Mouse (Mus musculus) lung, embryonic 16.5 days (tissue): Measurements from ENCODE around the gene Ncoa3. TPM values are rescaled to one million over a fixed set of nuclear protein-coding genes. Genes with fewer than 3 reads are reported as not detected.

Experiments used
- ATAC-seq: fragments of 200-750 bp; cut with Nextera tagmentation; 2 replicates; pipeline ENCODE4 v1.8.0; 2017; ENCODE audit warnings: low read depth, mild to moderate bottlenecking, moderate library complexity
- H3K27ac ChIP-seq: fragments of 300-500 bp; sonication (generic); 2 replicates; pipeline ENCODE4 v1.5.1; 2014; ENCODE audit warnings: mild to moderate bottlenecking, control low read depth, low read length
- H3K27me3 ChIP-seq: fragments of 300-500 bp; sonication (generic); 2 replicates; pipeline ENCODE4 v1.6.1; 2014; ENCODE audit warnings: low read depth, low read length, mixed read lengths; ENCODE audit not compliant: control insufficient read depth, insufficient read depth
- H3K36me3 ChIP-seq: fragments of 300-500 bp; sonication (generic); 2 replicates; pipeline ENCODE4 v1.6.1; 2014; ENCODE audit warnings: low read length; ENCODE audit not compliant: control insufficient read depth, insufficient read depth
- H3K4me1 ChIP-seq: fragments of 300-500 bp; sonication (generic); replicated peaks from 2 replicates; pipeline ENCODE4 v1.6.1; 2014; ENCODE audit warnings: low read length, mixed read lengths; ENCODE audit not compliant: control insufficient read depth, insufficient read depth
- H3K4me2 ChIP-seq: fragments of 300-500 bp; sonication (generic); 2 replicates; pipeline ENCODE4 v1.6.1; 2014; ENCODE audit warnings: low read depth, low read length, control low read depth
- H3K4me3 ChIP-seq: fragments of 300-500 bp; sonication (generic); 2 replicates; pipeline ENCODE4 v1.5.1; 2014; ENCODE audit warnings: mild to moderate bottlenecking, low read length, control low read depth
- H3K9ac ChIP-seq: fragments of 300-500 bp; sonication (generic); 2 replicates; pipeline ENCODE4 v1.6.1; 2014; ENCODE audit warnings: low read length, control low read depth
- H3K9me3 ChIP-seq: fragments of 300-500 bp; sonication (generic); 2 replicates; pipeline ENCODE4 v1.6.1; 2016; ENCODE audit warnings: low read length; ENCODE audit not compliant: control insufficient read depth
- WGBS: fragments of 180-500 bp; shearing (Covaris S2); extraction: QIAGEN DNeasy Blood & Tissue Kit; methylation state at CpG from one replicate; pipeline ENCODE4 v1.1.7; 2014; 5-methylcytosine and 5-hydroxymethylcytosine counted together
- polyA plus RNA-seq: library from polyadenylated mRNA; unstranded; fragments of >200 nt; fragmentation: Nextera tagmentation; extraction: Ambion mirVana; gene quantifications from 2 replicates; pipeline ENCODE4 v1.2.1, GENCODE M21; 2015

Gene Ncoa3
- polyA plus RNA-seq, 1 experiment from 2014 or later = 12.1 TPM

- Histone ChIP-seq H3K27me3 (no peaks in the 10 kb centered on the region), H3K36me3 (no peaks in the 10 kb centered on the region), H3K27ac (no peak overlapping the region), H3K4me2 (no peak overlapping the region), H3K4me3 (no peak overlapping the region), H3K9ac (no peak overlapping the region), H3K9me3 (no peaks in the 10 kb centered on the region), H3K4me1 (peaks cover 15% of the 10 kb centered on the region)
- WGBS = 85% methylated on average over 29 of the region's 29 CpGs
- no peak for ATAC-seq
Observed at GRCm38 (mm10) chr2:166086457-166087233, 94.2 kb downstream of the Ncoa3 start.

- Histone ChIP-seq H3K27me3 (no peaks in the 10 kb centered on the region), H3K9ac (no peak overlapping the region), H3K4me3 (no peak overlapping the region), H3K27ac (no peak overlapping the region), H3K4me2 (no peak overlapping the region), H3K36me3 (no peaks in the 10 kb centered on the region), H3K4me1 (peaks cover 4% of the 10 kb centered on the region), H3K9me3 (no peaks in the 10 kb centered on the region)
- ATAC-seq = no peak
- WGBS = 79% methylated on average over 9 of the region's 9 CpGs
Observed at GRCm38 (mm10) chr2:166088991-166089390, 96.6 kb downstream of the Ncoa3 start.

GRCm38 (mm10) chr2:166090131-166090581, 97.7 kb downstream of the Ncoa3 start:
- Histone ChIP-seq H3K4me3 (no peak overlapping the region), H3K4me1 (no peaks in the 10 kb centered on the region), H3K4me2 (no peak overlapping the region), H3K9me3 (no peaks in the 10 kb centered on the region), H3K27ac (no peak overlapping the region), H3K9ac (no peak overlapping the region), H3K36me3 (no peaks in the 10 kb centered on the region), H3K27me3 (no peaks in the 10 kb centered on the region)
- no peak; the same call in 1 of the 2 replicates for ATAC-seq
- 37% methylated on average over 7 of the region's 7 CpGs for WGBS

DNA sequence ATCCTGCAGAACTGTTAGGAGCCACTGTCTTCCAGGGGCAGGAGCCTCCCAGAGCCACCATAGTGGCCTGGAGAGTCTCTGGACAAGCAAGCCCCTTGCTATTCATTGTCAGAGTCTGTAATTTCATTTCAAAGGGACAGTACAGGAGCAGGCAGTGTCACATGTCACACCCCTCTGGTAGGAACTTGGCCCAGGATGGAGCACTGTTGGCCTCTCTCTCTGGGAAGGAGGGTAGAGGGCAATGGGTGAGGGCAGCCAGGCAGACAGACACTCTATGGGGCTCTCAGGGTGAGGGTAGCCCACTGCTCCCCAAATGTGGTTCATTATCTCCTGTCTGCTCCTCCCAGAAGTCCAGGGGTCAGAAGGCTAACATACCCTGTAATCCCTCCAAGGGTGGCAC, 99.2 kb downstream of the Ncoa3 start:
- Histone ChIP-seq H3K4me1 (no peaks in the 10 kb centered on the region), H3K9ac (no peak overlapping the region), H3K27ac (no peak overlapping the region), H3K4me3 (no peak overlapping the region), H3K27me3 (no peaks in the 10 kb centered on the region), H3K4me2 (no peak overlapping the region), H3K9me3 (no peaks in the 10 kb centered on the region), H3K36me3 (no peaks in the 10 kb centered on the region)
- ATAC-seq = no peak

- Histone ChIP-seq H3K36me3 (no peaks in the 10 kb centered on the region), H3K4me3 (no peak overlapping the region), H3K27me3 (no peaks in the 10 kb centered on the region), H3K9ac (no peak overlapping the region), H3K27ac (no peak overlapping the region), H3K4me2 (no peak overlapping the region), H3K9me3 (no peaks in the 10 kb centered on the region), H3K4me1 (no peaks in the 10 kb centered on the region)
- WGBS = 92% methylated on average over 6 of the region's 6 CpGs
- ATAC-seq = no peak
Observed at GRCm38 (mm10) chr2:166092412-166092811, 100.0 kb downstream of the Ncoa3 start.

- Histone ChIP-seq H3K9ac (no peak overlapping the region), H3K27ac (no peak overlapping the region), H3K4me2 (no peak overlapping the region), H3K9me3 (no peaks in the 10 kb centered on the region), H3K27me3 (no peaks in the 10 kb centered on the region), H3K36me3 (no peaks in the 10 kb centered on the region), H3K4me3 (no peak overlapping the region), H3K4me1 (no peaks in the 10 kb centered on the region)
- no peak for ATAC-seq
- WGBS = 93% methylated on average over 6 of the region's 6 CpGs
Observed at GRCm38 (mm10) chr2:166096300-166096699, 103.9 kb downstream of the Ncoa3 start.

DNA sequence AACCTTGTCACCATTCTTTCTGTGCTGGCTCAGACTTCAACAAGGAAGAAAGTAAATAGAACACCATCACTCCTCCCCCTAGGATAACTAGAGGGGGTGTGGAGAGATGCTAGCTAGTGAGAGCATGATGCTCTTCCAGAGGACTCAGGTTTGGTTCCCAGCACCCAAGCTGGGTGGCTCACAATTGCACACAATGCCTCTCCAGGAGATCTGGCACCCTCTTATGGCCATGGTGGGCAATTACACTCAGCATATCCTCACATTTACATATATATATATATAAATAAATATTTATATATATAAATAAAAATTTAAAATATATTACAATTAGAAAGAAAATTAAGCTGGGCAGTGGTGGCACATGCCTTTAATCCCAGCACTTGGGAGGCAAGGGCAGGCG, 104.4 kb downstream of the Ncoa3 start:
- Histone ChIP-seq H3K27me3 (no peaks in the 10 kb centered on the region), H3K9me3 (no peaks in the 10 kb centered on the region), H3K36me3 (no peaks in the 10 kb centered on the region), H3K9ac (no peak overlapping the region), H3K27ac (no peak overlapping the region), H3K4me3 (no peak overlapping the region), H3K4me1 (no peaks in the 10 kb centered on the region), H3K4me2 (no peak overlapping the region)
- ATAC-seq = no peak
- 94% methylated on average over 1 of the region's 1 CpGs for WGBS

DNA sequence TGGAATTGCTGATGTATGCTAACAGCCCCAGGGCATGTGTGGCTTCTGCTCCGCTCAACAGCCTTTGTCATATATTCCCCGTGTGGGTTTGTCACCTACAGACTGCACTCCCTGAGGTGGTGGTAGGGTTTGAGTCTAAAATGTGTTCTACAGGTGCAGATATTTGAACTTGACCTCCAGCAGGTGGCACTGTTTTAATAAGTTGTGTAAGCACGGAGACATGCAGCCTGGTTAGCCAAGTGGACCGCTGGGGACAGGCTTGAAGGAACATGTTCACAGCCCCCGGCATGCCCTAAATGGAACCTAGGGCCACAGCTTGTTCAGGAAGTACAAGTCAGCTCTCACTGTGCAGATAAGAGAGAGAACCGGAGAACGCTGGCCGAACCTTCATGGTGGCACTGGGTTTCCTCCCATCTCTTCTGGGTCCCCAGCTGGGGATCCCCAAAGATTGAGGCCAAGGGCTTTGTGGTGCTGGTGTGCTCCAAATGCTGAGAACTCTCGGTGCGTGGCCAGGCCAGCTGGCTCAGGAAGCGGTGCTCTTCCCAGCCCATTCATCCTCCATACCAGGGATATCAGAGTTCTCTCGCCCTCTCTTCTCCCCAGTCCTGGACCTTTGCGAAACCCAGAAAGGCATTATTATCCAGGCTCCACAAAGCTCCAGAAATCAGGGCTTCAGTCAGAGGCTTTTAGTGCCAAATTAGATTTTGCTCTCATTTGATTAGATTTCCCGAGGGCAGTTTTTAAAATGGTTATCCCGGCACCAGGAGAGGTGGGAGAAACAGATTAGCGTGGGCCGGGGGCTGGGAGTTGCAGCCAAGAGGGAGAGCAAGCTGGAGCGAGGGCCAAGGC, 105.2 kb downstream of the Ncoa3 start:
- no peaks in the 10 kb centered on the region for H3K27me3 ChIP-seq
- H3K9me3 ChIP-seq = no peaks in the 10 kb centered on the region
- H3K9ac ChIP-seq = no peak overlapping the region
- 67% methylated on average over 18 of the region's 18 CpGs for WGBS
- no peak for ATAC-seq
- no peaks in the 10 kb centered on the region for H3K4me1 ChIP-seq
- no peak overlapping the region for H3K4me2 ChIP-seq
- H3K4me3 ChIP-seq = no peak overlapping the region
- no peak overlapping the region for H3K27ac ChIP-seq
- no peaks in the 10 kb centered on the region for H3K36me3 ChIP-seq

GRCm38 (mm10) chr2:166098292-166098933, 106.0 kb downstream of the Ncoa3 start:
- no peaks in the 10 kb centered on the region for H3K9me3 ChIP-seq
- no peaks in the 10 kb centered on the region for H3K36me3 ChIP-seq
- H3K27me3 ChIP-seq = no peaks in the 10 kb centered on the region
- 0 out of 2 replicates have a peak, but pooled peaks have one; percentile 16 for ATAC-seq
- H3K9ac ChIP-seq = no peak overlapping the region
- WGBS = 60% methylated on average over 15 of the region's 15 CpGs
- H3K4me3 ChIP-seq = no peak overlapping the region
- no peak overlapping the region for H3K4me2 ChIP-seq
- H3K27ac ChIP-seq = no peak overlapping the region
- H3K4me1 ChIP-seq = no peaks in the 10 kb centered on the region
